Mouse (Mus musculus) embryonic facial prominence, embryonic 13.5 days (tissue): ENCODE measurements at regions not wholly inside any gene's neighbourhood (a gene's known extent, or its start where the extent isn't known, plus 50 kb on each side); places are given as distances from the start of the nearest gene placed in this dataset.

Experiments
- ATAC-seq: fragments of 200-750 bp; cut with Nextera tagmentation; 2 replicates; pipeline ENCODE4 v1.8.0; 2017; ENCODE audit warnings: low read depth; ENCODE audit not compliant: insufficient number of reproducible peaks, insufficient read depth, low FRiP score, low TSS enrichment
- H3K27ac ChIP-seq: fragments of 300-500 bp; sonication (generic); 2 replicates; pipeline ENCODE4 v1.5.1; 2015; ENCODE audit warnings: moderate library complexity, mild to moderate bottlenecking, inconsistent platforms
- H3K27me3 ChIP-seq: fragments of 300-500 bp; sonication (generic); 2 replicates; pipeline ENCODE4 v1.6.1; 2015; ENCODE audit warnings: mild to moderate bottlenecking, inconsistent platforms
- H3K36me3 ChIP-seq: fragments of 300-500 bp; sonication (generic); 2 replicates; pipeline ENCODE4 v1.6.1; 2015; ENCODE audit warnings: mild to moderate bottlenecking, inconsistent platforms
- H3K4me1 ChIP-seq: fragments of 300-500 bp; sonication (generic); 2 replicates; pipeline ENCODE4 v1.6.1; 2015; ENCODE audit warnings: inconsistent platforms
- H3K4me2 ChIP-seq: fragments of 300-500 bp; sonication (generic); 2 replicates; pipeline ENCODE4 v1.6.1; 2015; ENCODE audit warnings: moderate library complexity, mild to moderate bottlenecking, inconsistent platforms
- H3K4me3 ChIP-seq: fragments of 300-500 bp; sonication (generic); 2 replicates; pipeline ENCODE4 v1.5.1; 2015; ENCODE audit warnings: mild to moderate bottlenecking, inconsistent platforms
- H3K9ac ChIP-seq: fragments of 300-500 bp; sonication (generic); 2 replicates; pipeline ENCODE4 v1.6.1; 2015; ENCODE audit warnings: mild to moderate bottlenecking, inconsistent platforms
- H3K9me3 ChIP-seq: fragments of 300-500 bp; sonication (generic); 2 replicates; pipeline ENCODE4 v1.6.1; 2016; ENCODE audit warnings: inconsistent platforms
- WGBS: fragments of 180-500 bp; shearing (Covaris S2); methylation state at CpG from one replicate; pipeline ENCODE4 v1.1.7; 2015; ENCODE audit warnings: mixed read lengths; 5-methylcytosine and 5-hydroxymethylcytosine counted together

DNA sequence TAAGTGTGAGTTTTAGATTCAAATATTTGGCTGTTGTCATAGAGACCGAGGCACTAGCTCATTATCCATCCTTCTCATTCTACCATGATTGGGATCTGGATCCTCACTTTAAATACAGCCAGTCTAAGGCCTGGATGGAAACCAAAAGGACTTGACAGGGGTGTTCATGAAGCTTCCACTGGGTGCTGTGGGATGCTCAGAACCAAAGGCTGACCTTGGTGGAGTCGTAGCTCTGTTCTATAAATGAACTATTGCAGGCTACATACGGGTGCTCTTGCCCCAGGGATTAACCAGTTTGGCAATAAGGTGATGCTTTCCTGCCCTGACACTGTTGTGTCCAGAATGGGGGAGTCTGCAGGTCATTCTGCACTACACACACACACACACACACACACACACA, 410.2 kb upstream of the Mki67 start:
- Histone ChIP-seq H3K4me2 (no peak overlapping the region), H3K9me3 (no peaks in the 10 kb centered on the region), H3K4me1 (peaks cover 22% of the 10 kb centered on the region), H3K27me3 (no peaks in the 10 kb centered on the region; the same call in 1 of the 2 replicates), H3K27ac (no peak overlapping the region), H3K4me3 (no peak overlapping the region), H3K9ac (no peak overlapping the region), H3K36me3 (no peaks in the 10 kb centered on the region)
- 87% methylated on average over 3 of the region's 3 CpGs for WGBS
- ATAC-seq, result no peak

DNA sequence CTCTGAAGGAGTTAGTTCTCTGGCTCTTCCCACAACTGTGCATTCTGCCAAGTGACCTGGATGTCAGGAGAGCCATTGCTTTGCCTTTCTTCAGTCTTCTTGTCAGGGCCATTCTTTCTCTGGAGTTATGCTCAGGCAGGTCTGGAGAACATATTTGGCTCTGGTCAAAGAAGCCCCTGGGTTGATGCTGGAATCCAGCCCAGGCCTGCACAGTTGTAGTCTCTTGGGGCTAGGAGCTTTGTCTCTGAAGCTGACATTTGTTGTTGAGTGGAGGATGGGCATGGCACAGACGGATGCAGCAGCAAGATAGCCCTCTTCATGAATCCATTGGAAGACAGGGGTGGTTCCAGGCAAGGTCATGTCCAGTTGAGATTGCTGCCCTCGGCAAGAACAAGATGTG, 411.4 kb upstream of the Mki67 start:
- ATAC-seq, result no peak
- Histone ChIP-seq H3K27me3 (no peaks in the 10 kb centered on the region; the same call in 1 of the 2 replicates), H3K36me3 (no peaks in the 10 kb centered on the region), H3K4me2 (no peak overlapping the region), H3K4me1 (peaks cover 22% of the 10 kb centered on the region), H3K27ac (no peak overlapping the region), H3K9me3 (no peaks in the 10 kb centered on the region), H3K4me3 (no peak overlapping the region), H3K9ac (no peak overlapping the region)
- 75% methylated on average over 2 of the region's 2 CpGs for WGBS

DNA sequence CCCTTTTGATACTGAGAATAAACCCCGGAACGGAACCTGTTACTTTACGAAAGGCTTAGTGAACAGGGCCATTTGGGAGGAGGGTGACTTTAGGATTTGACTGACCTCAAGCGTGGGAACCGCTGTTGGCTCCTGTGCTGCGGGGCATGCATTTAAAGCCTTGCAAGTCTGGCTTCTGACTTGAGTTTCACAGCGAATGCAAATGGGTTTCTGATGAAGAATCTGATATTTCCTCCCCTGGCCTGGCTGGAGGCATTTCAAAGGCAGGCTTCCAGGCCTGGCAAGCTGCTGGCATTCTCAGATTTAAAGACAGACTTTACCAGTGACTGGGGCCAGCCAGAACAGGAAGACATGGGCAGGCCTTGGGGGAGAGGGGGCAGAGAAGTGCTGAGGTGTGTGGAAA, 413.6 kb upstream of the Mki67 start:
- Histone ChIP-seq H3K27ac (no peak overlapping the region), H3K9ac (no peak overlapping the region), H3K4me3 (no peak overlapping the region), H3K4me2 (no peak overlapping the region), H3K4me1 (peaks cover 22% of the 10 kb centered on the region), H3K36me3 (no peaks in the 10 kb centered on the region), H3K27me3 (no peaks in the 10 kb centered on the region; the same call in 1 of the 2 replicates), H3K9me3 (no peaks in the 10 kb centered on the region)
- ATAC-seq, result no peak
- 31% methylated on average over 7 of the region's 7 CpGs for WGBS

DNA sequence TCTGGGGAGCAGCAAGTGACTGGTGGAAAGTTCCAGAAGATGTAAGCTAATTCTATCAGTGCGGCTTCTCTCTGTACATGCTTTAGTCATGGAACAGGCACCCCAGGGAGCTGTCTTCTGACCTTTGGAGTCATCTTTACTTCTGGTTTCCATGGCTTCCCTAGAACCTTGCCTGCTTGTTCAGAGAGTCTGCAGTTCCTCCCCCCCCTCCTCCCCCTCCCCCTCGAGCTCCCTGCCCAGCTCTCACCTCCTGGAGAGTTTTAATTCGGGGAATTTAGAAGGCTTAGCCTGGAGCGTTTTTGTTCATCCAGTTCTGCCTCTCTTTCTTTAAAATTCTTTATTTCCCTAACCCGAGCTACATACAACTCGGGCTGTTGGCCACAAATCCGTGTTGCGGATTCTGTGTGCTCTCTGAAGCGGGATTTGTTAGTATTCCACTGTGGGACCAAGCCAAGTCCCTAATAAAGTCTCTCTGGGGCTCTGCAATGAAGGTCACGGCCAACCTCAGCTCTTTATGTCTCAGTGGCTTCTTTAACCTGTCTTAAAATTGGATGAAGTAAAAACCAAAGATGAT, 414.6 kb upstream of the Mki67 start:
- no peak overlapping the region for H3K9ac ChIP-seq
- peak overlapping the region; percentile 39; the same call in 1 of the 2 replicates for H3K27ac ChIP-seq
- no peak for ATAC-seq
- H3K36me3 ChIP-seq, result no peaks in the 10 kb centered on the region
- no peak overlapping the region for H3K4me3 ChIP-seq
- H3K9me3 ChIP-seq, result no peaks in the 10 kb centered on the region
- 21% methylated on average over 10 of the region's 10 CpGs for WGBS
- no peak overlapping the region for H3K4me2 ChIP-seq
- H3K4me1 ChIP-seq, result peaks cover 22% of the 10 kb centered on the region
- no peaks in the 10 kb centered on the region for H3K27me3 ChIP-seq

DNA sequence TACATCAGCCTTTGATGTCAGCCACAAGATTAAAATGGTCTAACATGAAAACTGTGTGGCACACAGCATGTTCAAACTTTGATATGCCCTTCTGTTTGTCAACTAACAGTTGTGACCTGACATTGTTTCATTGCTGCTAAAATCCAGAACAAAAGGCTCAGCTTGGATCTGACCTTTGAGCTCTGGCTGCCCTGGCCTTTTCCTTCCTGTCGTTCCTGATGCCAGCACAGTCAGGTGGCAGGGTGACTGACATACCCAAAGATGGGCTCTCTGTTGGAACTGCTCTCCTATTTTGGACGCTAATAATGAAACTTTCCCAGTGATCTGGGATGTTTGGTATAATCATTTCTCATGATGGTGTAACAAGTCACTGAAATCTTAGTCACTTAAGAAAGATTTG, 416.8 kb upstream of the Mki67 start:
- no peaks in the 10 kb centered on the region for H3K9me3 ChIP-seq
- 62% methylated on average over 2 of the region's 2 CpGs for WGBS
- H3K9ac ChIP-seq, result no peak overlapping the region

DNA sequence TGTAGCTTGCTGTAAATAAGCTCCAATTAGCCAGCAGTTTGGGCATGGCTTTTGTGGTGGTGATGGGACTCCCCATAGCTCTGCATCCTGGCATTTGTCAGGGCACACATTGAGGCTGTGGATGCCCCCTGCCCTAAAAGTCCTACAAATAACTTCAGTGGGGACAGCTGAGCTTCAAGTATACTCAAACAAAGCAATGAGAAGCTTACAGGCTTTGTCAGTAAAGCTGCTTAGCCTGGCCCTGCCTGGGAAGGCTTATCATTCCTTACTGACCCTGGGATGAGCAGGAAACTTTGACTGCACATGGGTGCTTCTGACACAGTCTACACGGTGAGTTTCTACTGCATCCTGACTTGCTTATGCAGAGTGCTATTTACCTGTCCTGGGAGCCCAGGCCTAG, 420.5 kb upstream of the Mki67 start:
- ATAC-seq, result no peak
- 69% methylated on average over 1 of the region's 1 CpGs for WGBS
- H3K4me3 ChIP-seq, result no peak overlapping the region

More for the DNA sequence above, 416.8 kb upstream of the Mki67 start:
- H3K4me3 ChIP-seq, result no peak overlapping the region
- H3K27me3 ChIP-seq, result no peaks in the 10 kb centered on the region
- ATAC-seq, result no peak
- peaks cover 24% of the 10 kb centered on the region for H3K4me1 ChIP-seq
- no peak overlapping the region for H3K4me2 ChIP-seq
- no peaks in the 10 kb centered on the region for H3K36me3 ChIP-seq
- no peak overlapping the region for H3K27ac ChIP-seq

DNA sequence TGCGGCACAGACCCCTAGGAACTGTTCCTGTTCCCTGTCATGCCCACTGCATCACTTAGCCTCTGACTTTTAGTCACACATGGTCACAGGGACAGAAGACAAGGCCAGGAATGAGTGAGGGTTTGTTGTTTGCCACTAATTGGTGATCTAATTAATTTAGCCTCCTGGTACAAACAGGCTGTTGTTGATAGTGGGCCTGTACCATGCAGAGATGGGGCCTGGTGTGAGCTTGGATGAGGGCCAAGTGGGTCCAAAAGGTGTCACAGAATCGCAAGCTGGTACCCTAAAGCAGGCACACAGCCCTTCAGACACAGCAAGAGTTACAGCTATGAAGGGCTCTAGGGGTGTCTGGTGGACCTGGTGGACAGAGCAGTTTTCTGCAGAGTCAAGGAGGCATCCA, 421.2 kb upstream of the Mki67 start:
- no peak overlapping the region for H3K4me2 ChIP-seq
- 89% methylated on average over 2 of the region's 2 CpGs for WGBS

More for the DNA sequence above, 420.5 kb upstream of the Mki67 start:
- Histone ChIP-seq H3K9me3 (no peaks in the 10 kb centered on the region), H3K27ac (no peak overlapping the region), H3K4me2 (no peak overlapping the region), H3K4me1 (0 out of 2 replicates have a peak, but pooled peaks cover 2% of the 10 kb centered on the region), H3K27me3 (no peaks in the 10 kb centered on the region), H3K9ac (no peak overlapping the region), H3K36me3 (no peaks in the 10 kb centered on the region)

DNA sequence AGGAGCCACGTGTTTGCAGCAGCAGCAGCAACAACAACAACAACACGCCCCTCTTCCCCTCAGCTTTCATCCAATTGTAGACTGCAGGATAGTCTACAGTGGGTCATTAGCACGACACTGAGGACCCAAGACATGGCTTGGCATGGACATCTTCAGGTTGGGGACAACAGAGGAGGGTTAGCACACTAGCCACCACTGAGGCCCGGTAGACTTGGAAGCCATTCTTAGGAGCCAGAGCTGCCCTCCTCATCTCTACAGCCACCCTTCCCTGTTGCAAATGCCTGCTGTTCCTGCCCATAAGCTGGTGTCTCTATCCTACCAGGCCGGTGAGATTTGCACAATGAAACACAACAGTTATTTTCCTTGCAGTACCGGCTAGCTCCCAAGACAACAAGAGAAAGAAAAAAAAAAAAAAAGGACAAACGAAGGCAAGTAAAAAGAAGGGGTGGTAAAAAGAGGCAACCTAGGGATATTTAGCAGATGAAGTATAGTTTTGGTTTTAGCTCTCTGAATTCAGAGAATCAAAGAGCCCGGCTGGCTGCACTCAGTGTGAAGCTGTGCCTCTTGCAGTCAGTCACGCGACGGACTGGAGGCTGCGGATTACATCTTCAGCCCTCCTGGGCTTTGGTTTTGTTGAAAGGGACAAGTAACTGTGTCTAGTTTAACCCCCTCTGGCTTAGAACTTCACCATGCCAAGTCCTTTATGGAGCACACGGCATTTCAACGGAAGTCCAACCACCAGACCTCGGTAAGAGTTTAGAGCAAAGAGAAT, 421.9 kb upstream of the Mki67 start:
- Histone ChIP-seq H3K27ac (no peak overlapping the region), H3K4me1 (0 out of 2 replicates have a peak, but pooled peaks cover 2% of the 10 kb centered on the region), H3K9me3 (no peaks in the 10 kb centered on the region), H3K27me3 (no peaks in the 10 kb centered on the region), H3K9ac (no peak overlapping the region), H3K4me3 (no peak overlapping the region), H3K36me3 (no peaks in the 10 kb centered on the region), H3K4me2 (no peak overlapping the region)
- ATAC-seq, result no peak
- WGBS, result 63% methylated on average over 15 of the region's 15 CpGs

More for the DNA sequence above, 421.2 kb upstream of the Mki67 start:
- Histone ChIP-seq H3K9ac (no peak overlapping the region), H3K9me3 (no peaks in the 10 kb centered on the region), H3K4me3 (no peak overlapping the region), H3K27ac (no peak overlapping the region), H3K27me3 (no peaks in the 10 kb centered on the region), H3K36me3 (no peaks in the 10 kb centered on the region), H3K4me1 (0 out of 2 replicates have a peak, but pooled peaks cover 2% of the 10 kb centered on the region)
- ATAC-seq, result no peak

DNA sequence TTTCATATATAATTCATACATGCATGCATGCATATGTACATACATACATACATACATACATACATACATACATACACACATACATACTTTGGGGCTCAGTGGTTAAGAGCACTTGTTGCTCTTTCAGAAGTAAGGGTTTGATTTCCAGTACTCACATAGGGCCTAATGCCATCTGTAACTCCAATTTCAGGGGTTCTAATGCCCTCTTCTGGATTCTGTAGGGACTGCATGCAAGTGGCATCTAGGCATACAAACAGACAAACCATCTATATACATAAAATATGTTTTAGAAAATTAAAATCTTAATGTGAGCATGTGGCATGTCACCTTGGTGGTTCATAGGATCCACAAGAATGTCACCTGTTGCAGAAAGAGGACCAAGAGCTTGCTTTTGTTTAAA, 426.7 kb upstream of the Mki67 start:
- H3K4me1 ChIP-seq, result 0 out of 2 replicates have a peak, but pooled peaks cover 1% of the 10 kb centered on the region
- no peaks in the 10 kb centered on the region for H3K9me3 ChIP-seq
- H3K9ac ChIP-seq, result no peak overlapping the region
- H3K27ac ChIP-seq, result no peak overlapping the region
- H3K4me3 ChIP-seq, result no peak overlapping the region
- peaks cover 7% of the 10 kb centered on the region; the same call in 1 of the 2 replicates for H3K27me3 ChIP-seq
- no peak overlapping the region for H3K4me2 ChIP-seq
- no peak for ATAC-seq
- H3K36me3 ChIP-seq, result no peaks in the 10 kb centered on the region

DNA sequence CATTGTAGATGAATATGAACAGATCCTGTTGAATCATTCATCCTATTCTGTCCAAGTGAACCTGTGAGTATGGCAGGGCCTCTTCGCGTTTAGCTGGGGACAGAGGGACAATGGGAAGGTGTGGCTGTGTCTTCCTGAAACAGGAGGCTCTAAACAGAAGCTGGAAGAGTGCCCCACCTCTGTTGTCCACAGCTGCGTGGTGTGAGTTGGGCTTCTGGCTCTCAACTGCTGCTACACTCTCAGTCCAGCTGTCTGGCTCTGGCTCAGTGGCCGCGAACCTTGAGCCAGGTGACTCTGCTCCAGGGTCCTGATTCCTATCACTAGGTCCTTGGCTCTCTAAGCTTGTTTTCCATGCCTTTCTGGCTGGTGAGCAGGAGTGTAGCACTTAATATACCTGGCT, 434.0 kb upstream of the Mki67 start:
- Histone ChIP-seq H3K27ac (no peak overlapping the region), H3K4me3 (no peak overlapping the region), H3K4me1 (peaks cover 10% of the 10 kb centered on the region), H3K4me2 (no peak overlapping the region), H3K27me3 (peaks cover 17% of the 10 kb centered on the region; the same call in 1 of the 2 replicates), H3K9me3 (no peaks in the 10 kb centered on the region), H3K36me3 (no peaks in the 10 kb centered on the region), H3K9ac (no peak overlapping the region)
- WGBS, result 74% methylated on average over 5 of the region's 5 CpGs
- ATAC-seq, result no peak

DNA sequence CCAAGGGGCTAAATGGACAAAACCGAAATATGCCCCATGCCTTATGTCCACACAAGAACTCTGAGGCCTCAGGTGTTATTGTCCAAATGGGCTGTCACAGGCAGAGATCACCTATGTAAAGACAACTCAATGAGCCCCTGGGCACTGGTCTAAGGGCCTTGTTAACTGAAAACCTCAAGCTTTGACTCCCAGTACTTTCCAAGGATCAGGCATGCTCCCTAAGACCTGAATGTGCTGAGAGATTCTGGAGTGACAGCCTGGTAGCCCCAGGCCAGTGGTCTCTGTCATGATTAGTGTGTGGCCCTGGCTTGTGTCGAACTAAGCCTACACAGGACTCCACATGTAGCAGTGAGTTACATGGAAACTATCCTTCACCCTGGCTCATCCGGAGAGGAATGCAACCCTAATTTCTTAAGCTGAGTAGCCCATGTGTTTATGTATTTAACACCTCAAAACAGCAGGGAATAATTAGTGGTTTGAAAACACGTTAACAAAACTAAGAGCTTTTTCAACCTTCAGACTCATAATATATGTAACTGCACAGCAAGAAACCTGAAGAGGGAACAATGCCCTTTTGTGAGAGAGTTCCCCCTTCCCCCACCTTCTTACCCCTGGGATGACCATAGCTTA, 435.3 kb upstream of the Mki67 start:
- Histone ChIP-seq H3K36me3 (no peaks in the 10 kb centered on the region), H3K9ac (no peak overlapping the region), H3K4me2 (no peak overlapping the region), H3K4me1 (peaks cover 10% of the 10 kb centered on the region), H3K4me3 (no peak overlapping the region), H3K9me3 (no peaks in the 10 kb centered on the region), H3K27ac (no peak overlapping the region), H3K27me3 (peaks cover 10% of the 10 kb centered on the region; the same call in 1 of the 2 replicates)
- 39% methylated on average over 4 of the region's 4 CpGs for WGBS
- ATAC-seq, result no peak

DNA sequence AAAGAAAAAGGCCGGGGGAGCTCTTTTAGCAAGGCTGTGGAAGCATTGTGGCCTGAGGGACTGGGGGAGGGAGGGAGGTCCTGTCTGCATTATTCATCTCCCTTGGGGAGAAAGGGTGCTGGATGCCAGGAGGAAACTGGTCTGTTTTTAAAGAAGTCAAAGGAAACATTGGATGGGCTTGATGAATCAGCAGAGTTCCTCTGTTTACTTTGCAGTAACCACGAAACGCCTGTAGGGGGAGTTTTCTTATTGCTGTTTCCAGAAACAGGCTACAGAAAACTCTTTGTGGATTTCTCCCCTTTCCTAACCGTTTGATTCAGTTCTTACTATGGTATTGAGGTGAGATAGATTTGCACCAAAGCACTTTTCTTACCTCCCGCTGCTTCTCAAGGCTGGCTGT, 436.3 kb upstream of the Mki67 start:
- Histone ChIP-seq H3K9ac (no peak overlapping the region), H3K4me3 (no peak overlapping the region), H3K27ac (no peak overlapping the region), H3K9me3 (no peaks in the 10 kb centered on the region), H3K36me3 (no peaks in the 10 kb centered on the region), H3K4me1 (peaks cover 10% of the 10 kb centered on the region), H3K4me2 (no peak overlapping the region), H3K27me3 (peaks cover 10% of the 10 kb centered on the region; the same call in 1 of the 2 replicates)
- no peak for ATAC-seq
- WGBS, result 19% methylated on average over 5 of the region's 5 CpGs
